Mouse (Mus musculus): ENCODE results near the gene Ifitm1.
"Not testable (repeated sequence)": the region's sequence is repeated elsewhere in the genome, so short reads cannot be mapped to it uniquely, and the experiment has no call there.

The Ifitm1 gene

GRCm38 (mm10) chr7:141017824-141018223 lies 50.8 kb downstream of the Ifitm1 start, which contains the start of gene Ifitm6:
Ifitm6 (minus strand) TSS chr7:141017924.
- DNase-seq = not testable (repeated sequence)

GRCm38 (mm10) chr7:141019028-141019427 lies 52.0 kb downstream of the Ifitm1 start:
- DNase-seq = no peak
